Mouse (Mus musculus): ENCODE data around the gene Rock2. TPM values are rescaled to one million over a fixed set of nuclear protein-coding genes. Genes with fewer than 3 reads are reported as not detected.

Gene Rock2
- total and polyA plus RNA-seq, 3 experiments, result 11.2 to 80.2 (median 78.0) TPM

GRCm38 (mm10) chr12:16886354-16886753 is 8.3 kb upstream of the Rock2 start:
- no peaks in the 10 kb centered on the region for H3K79me2 ChIP-seq (replicated peaks; ENCODE audit: control insufficient read depth, insufficient read depth, low read length)

DNA sequence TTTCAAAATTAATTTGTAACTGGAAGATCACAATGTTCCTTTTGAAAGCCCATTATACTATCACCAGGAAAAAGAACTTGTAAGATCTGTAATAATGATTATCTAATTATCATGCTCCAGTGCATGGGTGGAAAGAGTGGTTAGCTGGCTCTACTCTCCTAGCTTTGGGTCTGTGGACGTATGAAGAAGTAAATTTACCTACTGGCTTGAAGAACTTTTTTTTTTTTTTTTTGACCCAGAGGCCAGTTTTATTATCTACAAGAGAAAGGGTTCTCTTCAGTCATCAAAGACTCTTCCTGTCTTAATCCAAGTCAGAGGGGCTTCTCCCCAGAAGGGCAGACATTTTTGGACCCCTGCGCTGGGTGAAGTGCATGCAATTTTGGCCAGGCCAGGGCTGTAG is 1.7 kb upstream of the Rock2 start:
- TF ChIP-seq POLR2A (IDR thresholded peaks at IDR 0.05; ENCODE audit: insufficient read depth, low read depth, low read length), result no peak
- TF ChIP-seq CTCF (IDR thresholded peaks at IDR 0.05), result no peak
- no peak for TF ChIP-seq EP300 (IDR thresholded peaks at IDR 0.05; ENCODE audit: insufficient read depth, low read depth, low read length)
- intact Hi-C loops (cut with DNase I), result loop anchor here (2.0 kb wide), 1 partner anchor 18 kb away; no protein-coding TSS in a partner anchor
- 88% methylated on average over 2 of the region's 2 CpGs for WGBS
- Histone ChIP-seq H3K27ac (peak overlapping the region; percentile 95), H3K4me3 (no peak overlapping the region), H3K36me3 (ENCODE audit: control insufficient read depth, insufficient read depth, low read length) (peaks cover 2% of the 10 kb centered on the region), H3K9ac (ENCODE audit: low read depth, low read length) (no peak overlapping the region), H3K27me3 (ENCODE audit: control insufficient read depth, insufficient read depth, low read length) (no peaks in the 10 kb centered on the region), H3K4me1 (ENCODE audit: control insufficient read depth, insufficient read depth, low read length) (peaks cover 5% of the 10 kb centered on the region), H3K79me2 (replicated peaks; ENCODE audit: control insufficient read depth, insufficient read depth, low read length) (no peaks in the 10 kb centered on the region)
- no peak for DNase-seq

More at GRCm38 (mm10) chr12:16886354-16886753, 8.3 kb upstream of the Rock2 start:
- Histone ChIP-seq H3K27me3 (ENCODE audit: control insufficient read depth, insufficient read depth, low read length) (no peaks in the 10 kb centered on the region), H3K36me3 (ENCODE audit: control insufficient read depth, insufficient read depth, low read length) (no peaks in the 10 kb centered on the region), H3K4me1 (ENCODE audit: control insufficient read depth, insufficient read depth, low read length) (0 out of 2 replicates have a peak, but pooled peaks cover 3% of the 10 kb centered on the region), H3K4me3 (no peak overlapping the region), H3K27ac (no peak overlapping the region), H3K9ac (ENCODE audit: low read depth, low read length) (no peak overlapping the region)
- TF ChIP-seq CTCF (IDR thresholded peaks at IDR 0.05), result no peak
- no peak for TF ChIP-seq EP300 (IDR thresholded peaks at IDR 0.05; ENCODE audit: insufficient read depth, low read depth, low read length)
- TF ChIP-seq POLR2A (IDR thresholded peaks at IDR 0.05; ENCODE audit: insufficient read depth, low read depth, low read length), result no peak
- WGBS, result 84% methylated on average over 6 of the region's 6 CpGs
- intact Hi-C loops (cut with DNase I), result no loop called here
- no peak for DNase-seq

GRCm38 (mm10) chr12:16893656-16894395 is 869 bp upstream of the Rock2 start:
- TF ChIP-seq CTCF (IDR thresholded peaks at IDR 0.05), result no peak
- no peak for TF ChIP-seq EP300 (IDR thresholded peaks at IDR 0.05; ENCODE audit: insufficient read depth, low read depth, low read length)
- no peak for TF ChIP-seq POLR2A (IDR thresholded peaks at IDR 0.05; ENCODE audit: insufficient read depth, low read depth, low read length)
- Histone ChIP-seq H3K36me3 (ENCODE audit: control insufficient read depth, insufficient read depth, low read length) (peaks cover 6% of the 10 kb centered on the region), H3K79me2 (replicated peaks; ENCODE audit: control insufficient read depth, insufficient read depth, low read length) (no peaks in the 10 kb centered on the region), H3K9ac (ENCODE audit: low read depth, low read length) (peak overlapping the region; percentile 94), H3K4me1 (ENCODE audit: control insufficient read depth, insufficient read depth, low read length) (peaks cover 7% of the 10 kb centered on the region), H3K27ac (peak overlapping the region; percentile 95), H3K4me3 (peak overlapping the region; percentile 53), H3K27me3 (ENCODE audit: control insufficient read depth, insufficient read depth, low read length) (no peaks in the 10 kb centered on the region)
- intact Hi-C loops (cut with DNase I), result loop anchor here (2.0 kb wide), 2 partner anchors 19 to 57 kb away; no protein-coding TSS in a partner anchor
- 10% methylated on average over 18 of the region's 18 CpGs for WGBS
- DNase-seq, result no peak

- no peak for DNase-seq
- Histone ChIP-seq H3K36me3 (ENCODE audit: control insufficient read depth, insufficient read depth, low read length) (peaks cover 8% of the 10 kb centered on the region), H3K79me2 (replicated peaks; ENCODE audit: control insufficient read depth, insufficient read depth, low read length) (no peaks in the 10 kb centered on the region), H3K4me3 (peak overlapping the region; percentile 92), H3K27me3 (ENCODE audit: control insufficient read depth, insufficient read depth, low read length) (no peaks in the 10 kb centered on the region), H3K9ac (ENCODE audit: low read depth, low read length) (peak overlapping the region; percentile 100), H3K4me1 (ENCODE audit: control insufficient read depth, insufficient read depth, low read length) (peaks cover 9% of the 10 kb centered on the region), H3K27ac (peak overlapping the region; percentile 95)
- intact Hi-C loops (cut with DNase I), result loop anchor here (2.0 kb wide), 1 partner anchor 59 kb away; no protein-coding TSS in a partner anchor
- 1% methylated on average over 39 of the region's 41 CpGs for WGBS
- 0 out of 2 replicates have a peak, but pooled peaks have one; percentile 13 for TF ChIP-seq POLR2A (IDR thresholded peaks at IDR 0.05; ENCODE audit: insufficient read depth, low read depth, low read length)
- TF ChIP-seq EP300 (IDR thresholded peaks at IDR 0.05; ENCODE audit: insufficient read depth, low read depth, low read length), result 0 out of 2 replicates have a peak, but pooled peaks have one; percentile 8
- TF ChIP-seq CTCF (IDR thresholded peaks at IDR 0.05), result no peak
Observed at GRCm38 (mm10) chr12:16895221-16895928, 680 bp downstream of the Rock2 start.

DNA sequence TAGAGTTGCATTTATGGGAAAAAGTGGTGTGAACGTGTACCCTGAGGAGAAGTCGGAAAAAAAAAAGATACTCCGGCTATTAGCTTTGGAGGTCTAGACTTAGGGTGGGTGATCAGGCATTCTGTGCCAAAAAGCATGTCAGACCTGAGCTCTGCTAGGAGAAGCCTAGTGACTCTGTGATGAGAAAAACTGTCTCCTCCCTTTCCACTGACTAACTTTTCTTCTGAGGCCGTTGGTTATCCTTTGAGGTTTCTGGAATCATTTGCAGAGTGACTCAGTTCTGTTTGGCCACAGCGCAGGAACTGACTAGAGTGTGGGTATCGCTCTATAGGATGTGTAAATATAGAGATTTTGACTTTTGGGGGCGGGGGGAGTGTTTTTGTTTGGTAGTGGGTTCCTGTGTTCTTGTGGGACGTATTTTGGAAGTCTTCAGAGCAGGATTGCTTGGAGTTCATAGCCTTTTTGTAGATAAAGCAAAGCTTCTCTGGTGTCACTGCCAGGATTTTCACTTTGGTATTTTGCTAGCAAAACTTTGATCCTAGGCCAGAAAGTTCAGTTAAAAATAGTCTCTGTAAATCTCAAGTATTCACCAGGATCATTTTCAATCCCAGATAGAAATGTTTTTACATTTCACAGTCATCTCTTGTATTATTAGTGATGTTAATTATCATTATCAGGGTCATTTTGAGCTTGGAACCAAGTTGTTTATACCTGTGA is 1.5 kb downstream of the Rock2 start:
- H3K79me2 ChIP-seq (replicated peaks; ENCODE audit: control insufficient read depth, insufficient read depth, low read length), result no peaks in the 10 kb centered on the region
- H3K36me3 ChIP-seq (ENCODE audit: control insufficient read depth, insufficient read depth, low read length), result peaks cover 14% of the 10 kb centered on the region
- under 1% methylated on average over 8 of the region's 8 CpGs for WGBS
- peak in 1 of 2 experiments; percentile 39 for DNase-seq
- intact Hi-C loops (cut with DNase I), result no loop called here
- TF ChIP-seq POLR2A (IDR thresholded peaks at IDR 0.05; ENCODE audit: insufficient read depth, low read depth, low read length), result 0 out of 2 replicates have a peak, but pooled peaks have one; percentile 11
- TF ChIP-seq EP300 (IDR thresholded peaks at IDR 0.05; ENCODE audit: insufficient read depth, low read depth, low read length), result no peak
- peaks cover 10% of the 10 kb centered on the region for H3K4me1 ChIP-seq (ENCODE audit: control insufficient read depth, insufficient read depth, low read length)
- H3K27me3 ChIP-seq (ENCODE audit: control insufficient read depth, insufficient read depth, low read length), result no peaks in the 10 kb centered on the region
- H3K4me3 ChIP-seq, result peak overlapping the region; percentile 92
- H3K9ac ChIP-seq (ENCODE audit: low read depth, low read length), result peak overlapping the region; percentile 72
- H3K27ac ChIP-seq, result peak overlapping the region; percentile 95
